Mouse (Mus musculus) liver, embryonic 13.5 days (tissue): Measurements from ENCODE around the gene Tpm1. TPM values are rescaled to one million over a fixed set of nuclear protein-coding genes. Genes with fewer than 3 reads are reported as not detected.

ENCODE experiments used
- ATAC-seq: fragments of 200-750 bp; cut with Nextera tagmentation; 2 replicates; pipeline ENCODE4 v1.8.0; 2017; ENCODE audit warnings: low read depth, mild to moderate bottlenecking, moderate number of reproducible peaks, moderate library complexity
- DNase-seq: peaks from one replicate; pipeline ENCODE4 v3.0.0; 2022
- H3K27ac ChIP-seq: fragments of 300-500 bp; sonication (generic); 2 replicates; pipeline ENCODE4 v1.5.1; 2015; ENCODE audit warnings: moderate library complexity, mild to moderate bottlenecking, inconsistent platforms
- H3K27me3 ChIP-seq: fragments of 300-500 bp; sonication (generic); 2 replicates; pipeline ENCODE4 v1.6.1; 2015; ENCODE audit warnings: mild to moderate bottlenecking, inconsistent platforms
- H3K36me3 ChIP-seq: fragments of 300-500 bp; sonication (generic); 2 replicates; pipeline ENCODE4 v1.6.1; 2015; ENCODE audit warnings: mild to moderate bottlenecking, inconsistent platforms
- H3K4me1 ChIP-seq: fragments of 300-500 bp; sonication (generic); replicated peaks from 2 replicates; pipeline ENCODE4 v1.6.1; 2015; ENCODE audit warnings: inconsistent platforms
- H3K4me2 ChIP-seq: fragments of 300-500 bp; sonication (generic); 2 replicates; pipeline ENCODE4 v1.6.1; 2015; ENCODE audit warnings: inconsistent platforms, mild to moderate bottlenecking, moderate library complexity
- H3K4me3 ChIP-seq: fragments of 300-500 bp; sonication (generic); replicated peaks from 2 replicates; pipeline ENCODE4 v1.5.1; 2015; ENCODE audit warnings: mild to moderate bottlenecking, inconsistent platforms
- H3K9ac ChIP-seq: fragments of 300-500 bp; sonication (generic); 2 replicates; pipeline ENCODE4 v1.6.1; 2015; ENCODE audit warnings: mild to moderate bottlenecking, inconsistent platforms
- H3K9me3 ChIP-seq: fragments of 300-500 bp; sonication (generic); replicated peaks from 2 replicates; pipeline ENCODE4 v1.6.1; 2016; ENCODE audit warnings: inconsistent platforms
- WGBS: fragments of 180-500 bp; shearing (Covaris S2); methylation state at CpG from one replicate; pipeline ENCODE4 v1.1.7; 2015; ENCODE audit not compliant: insufficient replicate concordance; 5-methylcytosine and 5-hydroxymethylcytosine counted together
- polyA plus RNA-seq: library from polyadenylated mRNA; unstranded; fragments of >200 nt; fragmentation: Nextera tagmentation; extraction: Ambion mirVana; gene quantifications from 2 replicates; pipeline ENCODE4 v1.2.1, GENCODE M21; 2015

Tpm1 gene
- polyA plus RNA-seq, 1 experiment from 2014 or later: 168 TPM

DNA sequence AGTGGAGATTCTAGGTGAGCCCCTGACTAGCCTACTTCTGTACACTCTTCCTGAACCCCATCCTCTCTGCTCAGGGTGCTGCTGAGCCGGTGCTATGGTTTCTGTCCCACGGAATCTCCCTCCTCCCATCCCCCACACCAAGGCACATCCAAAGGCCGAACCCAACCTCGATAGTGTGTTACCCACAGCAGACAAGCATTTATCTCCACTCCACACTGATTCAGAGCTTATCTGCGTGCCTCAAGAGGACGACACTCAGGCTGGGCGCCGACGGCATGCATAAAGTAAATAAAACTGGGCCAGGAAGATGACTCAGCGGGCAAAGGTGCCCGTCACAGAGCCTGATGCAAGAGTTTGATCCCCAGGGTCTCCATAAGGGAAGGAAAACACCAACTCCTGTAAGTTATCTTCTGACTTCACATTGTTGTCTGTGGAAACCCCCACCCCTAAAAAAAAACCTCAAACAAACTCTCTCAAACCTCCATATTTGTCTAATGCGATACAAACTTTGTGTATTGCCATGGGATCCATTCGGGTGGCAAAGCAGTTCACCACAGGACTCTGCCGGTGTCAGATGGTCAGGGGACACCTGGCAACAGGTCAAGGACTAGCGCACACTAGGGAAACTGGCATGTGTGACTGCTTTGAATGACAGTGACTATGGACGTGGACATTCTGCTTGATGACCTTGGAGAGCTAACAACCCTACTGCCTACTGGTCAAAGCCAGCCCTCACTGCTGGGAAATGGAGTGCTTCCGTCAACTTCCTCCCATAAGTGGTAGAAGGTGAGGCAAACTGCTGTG, 24.1 kb downstream of the Tpm1 start:
- peak overlapping the region; percentile 67 for H3K4me2 ChIP-seq
- WGBS: 21% methylated on average over 17 of the region's 17 CpGs
- peak; percentile 98 for ATAC-seq

DNA sequence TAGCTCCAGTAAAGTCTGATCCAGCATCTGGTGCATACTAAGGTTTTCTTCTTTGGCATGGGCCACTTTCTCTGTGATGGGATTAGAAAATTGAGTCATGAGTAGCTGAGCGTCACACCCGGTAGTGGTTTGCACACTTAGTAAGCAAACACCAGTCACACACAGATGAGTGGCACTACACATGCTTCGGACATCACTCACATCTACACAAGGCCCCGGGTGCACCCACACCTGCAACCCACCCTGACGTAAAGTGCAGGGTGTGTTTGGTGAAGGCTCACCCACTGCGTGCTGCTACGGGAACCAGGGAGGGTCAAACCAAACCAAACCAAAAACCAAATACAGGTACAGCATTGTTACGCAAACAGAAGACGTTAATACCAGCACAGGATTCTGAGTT, 25.8 kb downstream of the Tpm1 start:
- Histone ChIP-seq H3K4me3 (no peak overlapping the region), H3K9me3 (no peaks in the 10 kb centered on the region), H3K27ac (peak overlapping the region; percentile 96; the same call in 1 of the 2 replicates), H3K9ac (no peak overlapping the region), H3K4me2 (no peak overlapping the region), H3K36me3 (peaks cover 71% of the 10 kb centered on the region), H3K27me3 (no peaks in the 10 kb centered on the region), H3K4me1 (peaks cover 84% of the 10 kb centered on the region)
- WGBS: 91% methylated on average over 9 of the region's 9 CpGs
- DNase-seq (no peak), ATAC-seq (no peak)

More for the DNA sequence above, 24.1 kb downstream of the Tpm1 start:
- H3K9ac ChIP-seq: peak overlapping the region; percentile 68
- H3K27ac ChIP-seq: peak overlapping the region; percentile 96
- no peaks in the 10 kb centered on the region for H3K27me3 ChIP-seq
- peaks cover 88% of the 10 kb centered on the region for H3K36me3 ChIP-seq
- DNase-seq: peak; percentile 89
- peak overlapping the region; percentile 35 for H3K4me3 ChIP-seq
- H3K9me3 ChIP-seq: no peaks in the 10 kb centered on the region
- peaks cover 68% of the 10 kb centered on the region for H3K4me1 ChIP-seq

DNA sequence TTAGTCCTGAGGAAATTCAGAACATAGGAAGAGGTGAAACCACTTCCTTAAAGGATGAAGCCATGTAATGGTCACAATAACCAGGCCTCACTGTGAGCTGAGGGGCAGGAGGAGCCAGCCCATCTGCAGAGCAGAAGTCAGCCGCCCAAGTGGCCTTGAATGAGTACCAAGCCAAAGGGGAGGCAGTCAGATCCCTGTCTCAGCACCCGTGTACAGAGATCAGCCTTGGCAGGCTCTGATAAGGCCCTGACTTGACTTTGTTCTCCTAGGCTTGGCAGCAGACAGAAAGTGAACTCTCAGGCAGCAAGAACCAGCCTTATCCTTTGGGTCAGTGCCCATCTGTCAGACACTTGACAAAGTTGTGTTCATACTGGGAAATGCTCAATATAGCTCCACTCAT, 29.1 kb downstream of the Tpm1 start:
- Histone ChIP-seq H3K4me3 (no peak overlapping the region), H3K4me2 (no peak overlapping the region), H3K27me3 (no peaks in the 10 kb centered on the region), H3K4me1 (peaks cover 81% of the 10 kb centered on the region), H3K9me3 (no peaks in the 10 kb centered on the region), H3K36me3 (peaks cover 41% of the 10 kb centered on the region), H3K27ac (peak overlapping the region; percentile 76), H3K9ac (peak overlapping the region; percentile 12)
- WGBS: 0% methylated on average over 2 of the region's 2 CpGs
- DNase-seq (peak; percentile 64), ATAC-seq (peak; percentile 68)

DNA sequence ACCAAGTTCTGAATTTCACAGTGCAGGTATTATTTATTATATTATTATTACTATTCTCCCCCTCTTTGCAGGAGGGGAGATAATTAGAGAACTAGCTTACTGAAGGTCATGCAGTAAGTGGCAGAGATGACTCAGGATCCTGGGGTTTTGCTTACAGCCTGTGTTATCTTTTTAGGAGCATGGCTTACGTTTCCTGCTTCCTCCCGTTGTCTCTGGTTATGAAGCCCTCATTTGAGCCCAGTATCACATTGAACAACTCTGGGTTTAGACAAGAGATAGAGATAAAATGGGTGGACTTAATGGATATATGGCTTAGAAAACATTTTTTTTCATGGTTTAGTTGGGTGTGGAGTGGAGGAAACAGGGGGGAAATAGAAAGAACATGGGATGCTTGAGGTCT, 35.7 kb downstream of the Tpm1 start:
- Histone ChIP-seq H3K9ac (peak overlapping the region; percentile 60; the same call in 1 of the 2 replicates), H3K27me3 (no peaks in the 10 kb centered on the region), H3K27ac (peak overlapping the region; percentile 82), H3K36me3 (no peaks in the 10 kb centered on the region), H3K9me3 (no peaks in the 10 kb centered on the region), H3K4me3 (no peak overlapping the region), H3K4me2 (peak overlapping the region; percentile 40), H3K4me1 (peaks cover 64% of the 10 kb centered on the region)
- ATAC-seq: peak; percentile 86
- peak; percentile 57 for DNase-seq
- WGBS: 5% methylated on average over 2 of the region's 2 CpGs

DNA sequence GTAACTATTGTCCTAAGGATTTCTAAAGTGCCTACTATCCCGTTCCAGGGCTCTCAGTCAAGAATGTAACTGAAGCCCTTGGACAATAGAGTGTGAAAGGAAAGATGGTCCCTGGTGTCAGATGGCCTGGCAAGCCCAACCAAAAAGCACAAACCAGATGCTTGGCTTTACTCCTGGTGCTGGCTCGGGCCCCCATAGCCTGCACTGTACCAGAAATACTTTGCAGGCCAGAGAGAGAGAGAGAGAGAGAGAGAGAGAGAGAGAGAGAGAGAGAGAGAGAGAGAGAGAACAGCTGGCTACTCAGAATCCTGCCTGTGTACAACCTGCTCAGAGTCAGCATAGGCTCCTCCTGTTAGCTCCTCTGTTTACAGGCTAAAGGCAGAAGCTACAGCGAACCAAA, 36.7 kb downstream of the Tpm1 start:
- WGBS: 69% methylated on average over 3 of the region's 3 CpGs
- no peaks in the 10 kb centered on the region for H3K9me3 ChIP-seq
- H3K9ac ChIP-seq: no peak overlapping the region; the same call in 1 of the 2 replicates
- peaks cover 65% of the 10 kb centered on the region for H3K4me1 ChIP-seq
- H3K36me3 ChIP-seq: no peaks in the 10 kb centered on the region
- no peak overlapping the region for H3K4me2 ChIP-seq
- DNase-seq (no peak), ATAC-seq (no peak)
- H3K4me3 ChIP-seq: no peak overlapping the region
- H3K27me3 ChIP-seq: no peaks in the 10 kb centered on the region
- peak overlapping the region; percentile 82 for H3K27ac ChIP-seq

DNA sequence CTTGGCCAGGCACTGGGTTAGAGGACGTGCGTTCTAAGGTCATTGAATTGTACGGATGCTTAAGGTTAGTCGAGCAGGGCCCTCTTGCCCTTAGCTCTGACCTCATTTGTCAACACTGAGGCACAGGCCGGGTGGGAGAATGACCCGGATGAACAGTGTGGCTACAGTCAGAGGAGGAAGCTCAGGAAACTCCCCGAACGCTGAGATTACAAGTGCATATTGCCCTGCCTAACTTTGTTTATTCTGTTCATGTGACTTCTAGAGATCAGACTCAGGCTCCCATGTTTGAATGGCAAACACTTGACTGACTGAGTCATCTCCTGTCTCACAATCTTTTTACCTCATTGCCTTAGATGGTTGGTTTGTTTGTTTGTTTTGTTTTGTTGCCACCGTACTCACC, 37.7 kb downstream of the Tpm1 start:
- Histone ChIP-seq H3K4me3 (no peak overlapping the region), H3K9ac (no peak overlapping the region), H3K4me1 (peaks cover 59% of the 10 kb centered on the region), H3K27me3 (no peaks in the 10 kb centered on the region), H3K4me2 (no peak overlapping the region), H3K36me3 (no peaks in the 10 kb centered on the region), H3K27ac (peak overlapping the region; percentile 82; the same call in 1 of the 2 replicates), H3K9me3 (no peaks in the 10 kb centered on the region)
- ATAC-seq (0 out of 2 replicates have a peak, but pooled peaks have one; percentile 11), DNase-seq (no peak)
- WGBS: 49% methylated on average over 9 of the region's 9 CpGs

DNA sequence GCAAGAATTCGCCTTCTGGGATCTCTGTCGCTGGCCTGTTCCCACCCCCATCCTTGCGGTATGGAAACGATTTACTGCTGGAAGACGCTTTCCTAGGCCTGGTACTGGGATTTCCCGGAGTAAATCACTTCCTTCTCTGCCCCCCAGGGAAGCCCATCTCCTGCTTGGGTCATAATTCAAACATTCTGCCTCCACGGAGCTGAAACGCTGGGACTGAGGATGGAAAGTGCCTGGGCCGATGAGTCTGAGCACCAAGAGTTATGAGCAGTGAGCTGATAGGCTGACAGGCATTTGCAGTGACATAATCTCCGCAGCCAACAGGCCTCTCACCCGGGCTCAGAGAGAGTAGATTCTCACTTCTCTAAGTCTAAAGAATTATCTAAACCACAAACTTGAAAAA, 40.4 kb downstream of the Tpm1 start:
- Histone ChIP-seq H3K27ac (no peak overlapping the region), H3K9me3 (no peaks in the 10 kb centered on the region), H3K4me2 (no peak overlapping the region), H3K4me1 (peaks cover 45% of the 10 kb centered on the region), H3K27me3 (no peaks in the 10 kb centered on the region), H3K36me3 (no peaks in the 10 kb centered on the region), H3K9ac (no peak overlapping the region), H3K4me3 (no peak overlapping the region)
- DNase-seq: no peak
- WGBS: 50% methylated on average over 11 of the region's 11 CpGs
- no peak for ATAC-seq

DNA sequence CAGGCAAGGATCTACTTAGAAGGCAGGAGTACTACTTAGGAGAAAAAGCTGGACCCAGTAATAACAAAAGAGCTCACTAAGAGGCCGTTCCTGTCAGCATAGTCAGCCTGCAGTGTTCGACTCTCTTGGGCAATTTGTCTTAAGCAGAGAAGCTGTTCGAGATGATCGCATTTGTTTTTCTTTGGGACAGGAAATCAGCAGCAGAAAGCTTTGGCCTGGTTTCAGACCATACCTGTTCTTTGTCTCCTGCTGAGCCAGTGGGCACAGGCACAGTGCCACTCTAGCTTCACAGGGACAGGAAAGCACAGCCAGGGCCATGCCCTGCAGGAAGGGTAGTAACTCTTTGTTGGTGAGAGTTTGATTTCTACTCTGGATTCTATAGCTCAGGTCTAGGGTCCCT, 42.8 kb downstream of the Tpm1 start:
- Histone ChIP-seq H3K27ac (no peak overlapping the region; the same call in 1 of the 2 replicates), H3K36me3 (no peaks in the 10 kb centered on the region), H3K27me3 (no peaks in the 10 kb centered on the region), H3K4me2 (no peak overlapping the region), H3K4me1 (peaks cover 25% of the 10 kb centered on the region), H3K4me3 (no peak overlapping the region), H3K9me3 (no peaks in the 10 kb centered on the region), H3K9ac (no peak overlapping the region)
- 61% methylated on average over 4 of the region's 4 CpGs for WGBS
- ATAC-seq (no peak), DNase-seq (no peak)

DNA sequence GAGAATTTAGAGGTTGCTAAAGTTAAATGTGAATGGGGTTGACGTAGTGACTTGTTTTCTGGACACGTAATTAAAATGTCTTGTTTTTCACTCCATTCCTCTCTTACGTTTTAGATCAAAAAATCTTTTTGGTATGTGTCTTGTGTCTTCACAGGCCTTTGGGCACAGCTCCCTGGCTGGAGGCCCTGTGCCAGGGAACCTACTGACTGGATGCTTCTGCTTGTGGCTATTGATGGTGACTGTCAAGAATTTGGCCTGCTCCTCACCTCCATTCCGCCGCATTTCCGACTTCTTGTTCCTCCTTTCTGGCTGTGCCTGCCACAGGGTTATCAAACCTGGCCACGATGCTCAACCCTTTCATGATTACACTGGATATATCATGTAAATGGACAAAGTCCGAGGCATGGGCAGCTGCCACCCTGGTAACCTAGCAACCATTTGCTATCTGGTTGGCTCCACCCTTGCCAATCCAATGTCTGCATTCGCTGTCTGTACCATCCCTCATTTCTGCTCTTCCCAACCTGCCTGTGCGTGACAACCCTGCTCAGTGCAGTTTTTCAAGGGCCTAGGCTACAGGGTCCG, 44.0 kb downstream of the Tpm1 start:
- Histone ChIP-seq H3K4me3 (no peak overlapping the region), H3K27ac (no peak overlapping the region), H3K9ac (no peak overlapping the region), H3K4me1 (peaks cover 22% of the 10 kb centered on the region), H3K9me3 (no peaks in the 10 kb centered on the region), H3K27me3 (no peaks in the 10 kb centered on the region), H3K4me2 (no peak overlapping the region), H3K36me3 (no peaks in the 10 kb centered on the region)
- no peak for DNase-seq
- 68% methylated on average over 11 of the region's 11 CpGs for WGBS
- peak; percentile 34; the same call in 1 of the 2 replicates for ATAC-seq

DNA sequence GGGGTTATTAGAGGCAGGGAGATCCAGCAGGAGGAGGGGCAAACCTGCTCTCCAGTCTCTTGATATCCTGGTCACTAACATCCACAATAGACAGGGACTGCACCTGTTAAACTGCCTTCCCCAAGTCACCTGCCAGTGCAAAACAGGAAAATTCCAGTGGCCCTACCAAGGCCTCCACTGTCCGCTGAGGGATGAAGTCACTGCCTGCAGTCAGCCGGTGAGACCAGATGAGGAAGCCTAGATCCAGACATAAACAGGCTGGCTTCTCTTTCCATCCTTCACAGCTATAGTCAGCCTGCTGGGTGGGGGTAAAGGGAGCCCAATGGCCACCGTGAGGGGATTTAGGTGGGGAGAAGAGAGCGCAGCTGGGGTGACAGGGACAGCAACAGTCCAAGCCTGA, 45.5 kb downstream of the Tpm1 start:
- DNase-seq (no peak), ATAC-seq (no peak)
- 70% methylated on average over 4 of the region's 4 CpGs for WGBS
- no peaks in the 10 kb centered on the region for H3K36me3 ChIP-seq
- H3K4me1 ChIP-seq: peaks cover 20% of the 10 kb centered on the region
- no peak overlapping the region for H3K9ac ChIP-seq
- H3K27me3 ChIP-seq: no peaks in the 10 kb centered on the region
- H3K9me3 ChIP-seq: no peaks in the 10 kb centered on the region
- H3K4me2 ChIP-seq: no peak overlapping the region
- H3K27ac ChIP-seq: no peak overlapping the region
- no peak overlapping the region for H3K4me3 ChIP-seq

DNA sequence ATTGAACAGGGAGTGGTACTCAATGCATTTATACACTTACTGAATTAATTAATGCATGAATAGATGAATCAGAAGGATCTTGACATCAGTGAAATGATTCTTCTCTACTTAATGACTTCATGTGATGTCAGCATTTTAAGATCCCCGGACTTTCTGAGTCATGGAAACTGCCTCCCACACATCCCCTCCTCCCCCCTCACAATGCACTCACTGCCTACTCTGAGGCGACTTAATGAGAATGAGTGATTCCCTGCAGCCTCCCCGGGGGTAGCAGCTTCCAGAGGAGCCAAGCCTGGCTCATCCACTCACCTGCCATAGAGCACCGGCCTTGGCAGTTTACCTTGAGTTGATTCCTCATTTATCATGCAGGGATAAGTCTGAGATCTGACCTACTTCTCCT, 46.0 kb downstream of the Tpm1 start:
- peaks cover 18% of the 10 kb centered on the region for H3K4me1 ChIP-seq
- H3K27ac ChIP-seq: no peak overlapping the region
- DNase-seq: no peak
- H3K36me3 ChIP-seq: no peaks in the 10 kb centered on the region
- no peaks in the 10 kb centered on the region for H3K9me3 ChIP-seq
- no peak overlapping the region for H3K4me2 ChIP-seq
- no peak overlapping the region for H3K4me3 ChIP-seq
- ATAC-seq: no peak
- WGBS: 56% methylated on average over 4 of the region's 4 CpGs
- H3K9ac ChIP-seq: no peak overlapping the region
- no peaks in the 10 kb centered on the region for H3K27me3 ChIP-seq
